Mouse (Mus musculus) stomach, postnatal 0 days (tissue): Measurements from ENCODE around the gene Tex14.

Source experiments
- CTCF ChIP-seq: IDR thresholded peaks from 2 replicates; pipeline ENCODE4 v1.5.1; 2016; ENCODE audit warnings: antibody characterized with exemption, low read depth, mild to moderate bottlenecking, moderate library complexity
- EP300 ChIP-seq: optimal IDR thresholded peaks from 2 replicates; pipeline ENCODE3; 2016; ENCODE audit warnings: antibody characterized with exemption

DNA sequence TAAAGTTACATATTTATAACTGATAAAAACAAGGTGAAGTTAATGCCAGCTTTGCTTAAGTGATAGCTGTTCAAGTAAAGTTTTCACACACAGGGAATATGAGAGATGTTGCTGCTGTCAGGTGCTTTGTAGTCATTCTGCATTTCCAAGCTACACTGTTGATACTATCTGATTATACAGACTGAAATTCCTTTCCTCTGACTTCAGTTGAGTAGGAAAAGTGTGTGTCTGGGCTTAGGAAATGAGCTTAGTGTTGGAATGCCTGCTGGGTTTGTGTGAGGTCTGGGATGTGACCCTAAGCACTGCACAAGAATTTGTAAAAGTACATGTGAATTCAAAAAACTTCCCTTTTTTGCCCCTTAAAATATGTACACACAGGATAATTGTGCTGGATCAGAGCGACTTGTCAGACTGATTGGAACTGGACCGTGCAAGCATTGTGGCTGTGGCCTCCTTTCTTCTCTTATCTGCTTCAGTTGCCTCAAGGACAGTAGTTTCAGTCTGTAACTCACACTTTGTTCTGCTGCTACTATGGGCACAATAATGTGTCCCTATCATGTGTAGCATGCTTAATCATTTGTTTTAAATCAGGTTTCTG, 150.3 kb downstream of the Tex14 start:
- TF ChIP-seq CTCF (no peak), EP300 (no peak)
